Mouse (Mus musculus) kidney, embryonic 14.5 days (tissue): ENCODE data around the gene Uba7. TPM values are rescaled to one million over a fixed set of nuclear protein-coding genes. Genes with fewer than 3 reads are reported as not detected.

Source experiments
- ATAC-seq: fragments of 200-750 bp; cut with Nextera tagmentation; 2 replicates; pipeline ENCODE4 v1.8.0; 2017; ENCODE audit warnings: moderate number of reproducible peaks, mild to moderate bottlenecking, moderate TSS enrichment, moderate library complexity; ENCODE audit not compliant: low FRiP score, low TSS enrichment
- H3K27ac ChIP-seq: fragments of 300-500 bp; sonication (generic); 2 replicates; pipeline ENCODE4 v1.5.1; 2014; ENCODE audit warnings: low read depth, mild to moderate bottlenecking, low read length, moderate library complexity, mixed read lengths
- H3K27me3 ChIP-seq: fragments of 300-500 bp; sonication (generic); 2 replicates; pipeline ENCODE4 v1.6.1; 2014; ENCODE audit warnings: mild to moderate bottlenecking, low read length; ENCODE audit not compliant: control insufficient read depth, insufficient read depth
- H3K36me3 ChIP-seq: fragments of 300-500 bp; sonication (generic); 2 replicates; pipeline ENCODE4 v1.6.1; 2014; ENCODE audit warnings: low read length, mixed read lengths; ENCODE audit not compliant: control insufficient read depth, insufficient read depth
- H3K4me1 ChIP-seq: fragments of 300-500 bp; sonication (generic); 2 replicates; pipeline ENCODE4 v1.6.1; 2014; ENCODE audit warnings: low read length, mixed read lengths; ENCODE audit not compliant: control insufficient read depth, insufficient read depth
- H3K4me2 ChIP-seq: fragments of 300-500 bp; sonication (generic); replicated peaks from 2 replicates; pipeline ENCODE4 v1.6.1; 2014; ENCODE audit warnings: low read depth, mild to moderate bottlenecking, low read length
- H3K4me3 ChIP-seq: fragments of 300-500 bp; sonication (generic); 2 replicates; pipeline ENCODE4 v1.5.1; 2014; ENCODE audit warnings: mild to moderate bottlenecking, low read length
- H3K9ac ChIP-seq: fragments of 300-500 bp; sonication (generic); 2 replicates; pipeline ENCODE4 v1.6.1; 2014; ENCODE audit warnings: low read depth, mild to moderate bottlenecking, low read length, moderate library complexity
- H3K9me3 ChIP-seq: fragments of 300-500 bp; sonication (generic); 2 replicates; pipeline ENCODE4 v1.6.1; 2016; ENCODE audit warnings: low read length; ENCODE audit not compliant: control insufficient read depth
- WGBS: fragments of 180-500 bp; shearing (Covaris S2); extraction: QIAGEN DNeasy Blood & Tissue Kit; methylation state at CpG from one replicate; pipeline ENCODE4 v1.1.7; 2014; 5-methylcytosine and 5-hydroxymethylcytosine counted together
- polyA plus RNA-seq: library from polyadenylated mRNA; unstranded; fragments of >200 nt; fragmentation: Nextera tagmentation; extraction: Ambion mirVana; gene quantifications from 2 replicates; pipeline ENCODE4 v1.2.1, GENCODE M21; 2014

Uba7 gene
- polyA plus RNA-seq: 25.7 and 28.0 TPM in 2 replicates

- peak within 1 kb of the TSS; percentile 34; the same call in 1 of the 2 replicates for H3K27ac ChIP-seq
- H3K4me2 ChIP-seq: peak within 1 kb of the TSS; percentile 8; the same call in 1 of the 2 replicates
- no peaks in the 10 kb centered on the region for H3K27me3 ChIP-seq
- H3K4me1 ChIP-seq: peaks cover 5% of the 10 kb centered on the region
- peaks cover 16% of the 10 kb centered on the region; the same call in 1 of the 2 replicates for H3K36me3 ChIP-seq
- WGBS: 71% methylated on average over 12 of the region's 12 CpGs
- no peaks in the 10 kb centered on the region for H3K9me3 ChIP-seq
- no peak within 1 kb of the TSS for H3K9ac ChIP-seq
- ATAC-seq: no peak
- H3K4me3 ChIP-seq: no peak within 1 kb of the TSS
These were observed at the start of gene Uba7 for GRCm38 (mm10) chr9:107975399-107976386. Gene Uba7 (plus strand): TSS chr9:107975505.

GRCm38 (mm10) chr9:107926920-107927420, 48.3 kb upstream of the Uba7 start:
- Histone ChIP-seq H3K4me2 (no peak overlapping the region), H3K9me3 (no peaks in the 10 kb centered on the region), H3K4me1 (no peaks in the 10 kb centered on the region), H3K27ac (no peak overlapping the region), H3K36me3 (no peaks in the 10 kb centered on the region), H3K27me3 (no peaks in the 10 kb centered on the region), H3K9ac (no peak overlapping the region), H3K4me3 (no peak overlapping the region)
- ATAC-seq: no peak
- WGBS: 42% methylated on average over 9 of the region's 9 CpGs

- H3K4me2 ChIP-seq: no peak overlapping the region
- no peaks in the 10 kb centered on the region for H3K27me3 ChIP-seq
- H3K4me3 ChIP-seq: no peak overlapping the region
- H3K27ac ChIP-seq: 0 out of 2 replicates have a peak overlapping the region, but pooled peaks have one; percentile 2
- no peaks in the 10 kb centered on the region for H3K4me1 ChIP-seq
- H3K9ac ChIP-seq: no peak overlapping the region
- WGBS: 76% methylated on average over 5 of the region's 5 CpGs
- ATAC-seq: no peak
- H3K9me3 ChIP-seq: no peaks in the 10 kb centered on the region
- H3K36me3 ChIP-seq: no peaks in the 10 kb centered on the region
These were observed 47.6 kb upstream of the Uba7 start for GRCm38 (mm10) chr9:107927749-107928148.

GRCm38 (mm10) chr9:107928169-107928568, 47.1 kb upstream of the Uba7 start, which contains the start of gene Actl11:
Gene Actl11 (plus strand): TSS chr9:107928469.
- 80% methylated on average over 3 of the region's 3 CpGs for WGBS
- H3K36me3 ChIP-seq: no peaks in the 10 kb centered on the region
- H3K4me2 ChIP-seq: no peak within 1 kb of the TSS
- H3K27ac ChIP-seq: 0 out of 2 replicates have a peak within 1 kb of the TSS, but pooled peaks have one; percentile 2
- no peak within 1 kb of the TSS for H3K9ac ChIP-seq
- no peak within 1 kb of the TSS for H3K4me3 ChIP-seq
- H3K27me3 ChIP-seq: no peaks in the 10 kb centered on the region
- ATAC-seq: no peak
- no peaks in the 10 kb centered on the region for H3K9me3 ChIP-seq
- no peaks in the 10 kb centered on the region for H3K4me1 ChIP-seq

DNA sequence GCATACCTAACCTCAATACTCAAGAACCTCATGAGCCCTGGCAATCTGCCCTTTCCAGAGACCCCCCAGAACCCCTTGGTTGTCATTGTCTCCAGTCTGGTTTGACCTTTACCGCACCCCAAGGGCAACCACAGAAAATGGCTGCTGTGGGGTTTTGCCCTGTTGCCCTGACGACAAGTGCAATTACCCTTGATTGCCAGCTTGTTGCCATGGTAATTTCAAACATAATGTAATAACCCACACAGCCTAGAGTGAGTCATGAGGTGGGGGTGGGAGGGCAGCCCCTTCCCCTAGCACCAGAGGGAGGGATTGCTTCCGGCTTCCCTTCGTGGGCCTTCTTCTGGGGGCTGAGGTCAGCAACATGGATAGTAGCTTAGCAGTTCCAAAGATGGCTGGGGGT, 43.1 kb upstream of the Uba7 start:
- Histone ChIP-seq H3K36me3 (no peaks in the 10 kb centered on the region), H3K9ac (no peak overlapping the region), H3K4me1 (peaks cover 10% of the 10 kb centered on the region; the same call in 1 of the 2 replicates), H3K27me3 (peaks cover 16% of the 10 kb centered on the region), H3K4me2 (no peak overlapping the region), H3K4me3 (no peak overlapping the region), H3K27ac (no peak overlapping the region), H3K9me3 (no peaks in the 10 kb centered on the region)
- WGBS: 64% methylated on average over 4 of the region's 4 CpGs
- no peak for ATAC-seq

DNA sequence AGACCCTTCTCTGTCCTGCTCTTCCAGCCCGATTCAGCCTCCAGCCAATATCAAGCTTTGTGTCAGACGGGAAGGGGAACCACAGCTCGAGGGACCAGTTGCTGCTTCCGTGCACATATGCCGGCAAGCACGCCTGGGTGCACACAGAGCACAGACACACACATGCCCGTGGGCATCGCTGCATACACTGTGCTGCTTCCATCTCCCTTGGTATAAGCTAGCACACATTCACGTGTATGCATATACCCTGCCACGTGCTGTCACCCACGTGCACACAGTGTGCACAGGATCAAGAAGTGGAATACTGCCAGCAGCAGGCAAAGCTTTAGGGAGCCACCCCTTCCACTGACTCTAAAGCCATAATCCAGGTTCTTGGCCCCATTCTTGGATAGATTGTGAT, 41.2 kb upstream of the Uba7 start:
- H3K4me3 ChIP-seq: no peak overlapping the region
- no peak for ATAC-seq
- WGBS: 81% methylated on average over 11 of the region's 11 CpGs
- H3K4me1 ChIP-seq: peaks cover 10% of the 10 kb centered on the region; the same call in 1 of the 2 replicates
- H3K4me2 ChIP-seq: no peak overlapping the region
- H3K9me3 ChIP-seq: no peaks in the 10 kb centered on the region
- H3K9ac ChIP-seq: no peak overlapping the region
- H3K27me3 ChIP-seq: peaks cover 19% of the 10 kb centered on the region
- H3K27ac ChIP-seq: no peak overlapping the region
- no peaks in the 10 kb centered on the region for H3K36me3 ChIP-seq

- no peaks in the 10 kb centered on the region for H3K36me3 ChIP-seq
- WGBS: 9% methylated on average over 3 of the region's 3 CpGs
- H3K4me1 ChIP-seq: peaks cover 10% of the 10 kb centered on the region; the same call in 1 of the 2 replicates
- H3K9ac ChIP-seq: peak within 1 kb of the TSS; percentile 50
- no peaks in the 10 kb centered on the region for H3K9me3 ChIP-seq
- ATAC-seq: no peak
- H3K27ac ChIP-seq: no peak within 1 kb of the TSS
- peak within 1 kb of the TSS; percentile 93 for H3K4me2 ChIP-seq
- peak within 1 kb of the TSS; percentile 49 for H3K4me3 ChIP-seq
- H3K27me3 ChIP-seq: peaks cover 19% of the 10 kb centered on the region
These were observed 39.9 kb upstream of the Uba7 start, which contains the start of gene Camkv for GRCm38 (mm10) chr9:107935374-107935773. Gene Camkv (plus strand): TSS chr9:107935674.

DNA sequence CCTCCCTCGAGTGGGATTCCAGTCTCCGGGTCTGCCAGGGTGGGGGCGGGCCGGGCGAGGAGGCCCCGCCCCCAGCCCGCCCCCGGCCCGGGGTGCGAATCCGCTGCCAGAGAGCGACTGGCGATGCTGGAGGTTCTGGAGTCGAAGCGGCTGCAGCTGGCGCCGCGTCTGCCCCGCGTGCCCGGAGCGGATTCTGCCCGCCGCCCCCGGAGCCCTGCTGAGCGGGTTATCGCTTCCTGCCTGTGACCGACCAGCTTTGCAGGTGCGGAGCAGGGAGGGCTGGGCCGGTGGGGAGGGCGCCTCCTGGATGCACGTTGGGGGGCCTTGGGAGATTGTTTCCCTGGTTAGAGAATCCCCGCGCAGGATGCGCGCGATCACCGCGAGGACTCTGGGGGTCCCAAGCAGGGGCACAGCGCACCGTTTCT, 39.5 kb upstream of the Uba7 start:
- Histone ChIP-seq H3K9me3 (no peaks in the 10 kb centered on the region), H3K4me2 (peak overlapping the region; percentile 93), H3K27me3 (peaks cover 19% of the 10 kb centered on the region), H3K4me3 (peak overlapping the region; percentile 49), H3K4me1 (peaks cover 10% of the 10 kb centered on the region; the same call in 1 of the 2 replicates), H3K27ac (no peak overlapping the region), H3K9ac (peak overlapping the region; percentile 50), H3K36me3 (no peaks in the 10 kb centered on the region)
- peak; percentile 44 for ATAC-seq
- WGBS: under 1% methylated on average over 38 of the region's 41 CpGs
